Mouse (Mus musculus): ENCODE results near the gene Ackr3.

Gene Ackr3

DNA sequence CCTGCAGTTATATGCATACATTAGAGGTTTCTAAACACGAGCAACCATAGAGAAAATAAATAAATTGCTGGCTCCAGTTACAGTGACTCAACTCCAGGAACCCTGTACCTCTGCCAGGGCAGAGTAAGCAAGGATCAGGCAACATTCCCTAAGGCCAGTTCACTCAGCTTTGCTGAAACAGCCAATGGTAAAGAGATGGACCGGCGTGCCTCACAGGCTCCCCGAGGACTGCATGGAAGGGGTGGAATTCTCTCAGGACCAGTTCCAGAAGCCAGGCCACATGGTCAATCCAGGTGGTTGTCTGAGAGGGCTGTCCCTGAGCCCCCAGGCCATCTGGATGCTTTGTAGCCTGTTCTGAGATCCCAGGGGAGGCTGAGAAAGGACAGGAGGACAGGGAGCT lies 26.8 kb downstream of the Ackr3 start:
- no peak for DNase-seq (ENCODE audit: low spot score)

DNA sequence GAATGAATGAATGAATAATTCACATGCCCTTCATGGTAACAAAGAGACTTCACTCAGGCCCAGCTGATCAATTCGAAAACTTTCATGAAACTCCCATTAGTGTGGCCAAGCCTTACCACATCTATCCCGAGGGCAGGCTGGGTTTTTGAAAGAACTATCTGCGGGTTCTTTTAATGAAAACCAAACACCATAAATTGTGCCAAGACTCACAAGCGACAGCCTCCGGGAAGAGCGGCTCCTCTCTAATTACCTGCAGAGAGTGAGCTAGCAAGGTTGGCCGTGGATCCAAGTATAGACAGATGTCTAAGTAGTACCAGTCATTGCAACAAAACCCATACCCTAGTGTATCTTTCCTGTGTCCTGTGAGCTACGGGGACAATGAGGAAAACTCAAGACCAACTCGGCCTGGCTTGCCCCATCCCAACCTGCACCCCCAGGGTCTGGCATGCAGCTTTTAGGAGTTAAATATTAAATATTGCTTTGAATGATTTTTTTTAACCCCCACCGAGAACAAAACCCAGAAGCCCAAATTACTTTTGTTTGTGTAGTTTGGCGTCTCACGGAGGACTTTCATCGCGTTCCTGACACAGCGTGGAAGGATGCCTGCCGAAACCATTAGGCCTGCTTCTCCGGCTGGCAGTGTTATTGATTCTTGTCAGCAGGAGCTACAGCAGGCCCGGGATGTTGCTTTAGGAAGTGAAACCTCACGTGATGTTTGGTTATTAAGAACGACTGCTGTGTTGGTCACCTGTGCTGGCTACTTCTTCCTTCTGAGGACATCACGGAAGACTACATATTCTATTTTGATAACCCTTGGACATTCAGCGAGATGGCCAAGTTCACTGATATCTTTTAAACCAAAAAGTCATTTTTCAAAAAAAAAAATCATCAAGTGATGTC lies 28.1 kb downstream of the Ackr3 start:
- DNase-seq (ENCODE audit: low spot score): no peak

- no peak for DNase-seq (ENCODE audit: low spot score)
Observed at GRCm38 (mm10) chr1:90232491-90232885, 28.7 kb downstream of the Ackr3 start.

- DNase-seq (ENCODE audit: low spot score): no peak
Observed at GRCm38 (mm10) chr1:90234620-90235054, 30.9 kb downstream of the Ackr3 start.

GRCm38 (mm10) chr1:90236640-90237039 lies 32.9 kb downstream of the Ackr3 start:
- no peak for DNase-seq (ENCODE audit: low spot score)

DNA sequence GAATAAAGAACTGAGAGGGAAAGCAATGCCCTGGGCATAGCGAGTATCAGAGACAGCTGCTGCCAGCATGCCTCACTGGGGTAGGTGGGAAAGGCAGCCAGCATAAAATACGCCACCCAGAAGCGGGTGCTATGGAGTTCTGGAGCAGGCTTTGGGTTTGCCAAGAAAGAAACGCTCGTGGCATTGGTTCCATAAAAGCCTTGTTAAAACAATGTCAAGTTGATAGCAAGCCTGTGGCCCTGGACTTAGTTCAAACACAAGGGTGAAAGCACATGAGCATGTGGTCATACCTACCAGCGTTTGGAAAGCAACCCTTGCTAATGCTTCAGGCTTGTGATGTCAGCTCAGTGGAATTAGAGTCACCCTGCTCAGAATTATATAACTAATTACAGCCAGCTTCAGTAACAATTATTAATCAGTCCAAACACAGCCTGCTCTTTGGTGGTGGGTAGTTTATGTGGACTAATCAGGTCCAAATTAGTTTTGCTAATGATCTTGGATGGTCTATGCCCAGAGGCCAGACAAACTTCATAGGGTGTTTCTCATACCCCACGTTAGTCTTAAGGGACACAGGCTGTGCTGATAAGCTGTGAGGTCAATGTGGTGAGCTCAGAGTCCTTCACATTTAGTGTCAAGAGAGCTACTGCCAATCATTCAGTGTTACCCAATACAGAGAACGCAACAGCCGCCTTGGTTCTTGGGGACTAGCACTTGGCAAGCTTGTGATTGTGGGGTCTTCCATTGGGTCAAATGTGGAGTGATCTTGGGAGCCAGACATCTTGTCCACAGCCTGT lies 34.5 kb downstream of the Ackr3 start:
- DNase-seq (ENCODE audit: low spot score): no peak

- no peak for DNase-seq (ENCODE audit: low spot score)
Observed at GRCm38 (mm10) chr1:90239336-90240225, 35.8 kb downstream of the Ackr3 start.

- DNase-seq (ENCODE audit: low spot score): no peak
Observed at GRCm38 (mm10) chr1:90240287-90240686, 36.5 kb downstream of the Ackr3 start.

DNA sequence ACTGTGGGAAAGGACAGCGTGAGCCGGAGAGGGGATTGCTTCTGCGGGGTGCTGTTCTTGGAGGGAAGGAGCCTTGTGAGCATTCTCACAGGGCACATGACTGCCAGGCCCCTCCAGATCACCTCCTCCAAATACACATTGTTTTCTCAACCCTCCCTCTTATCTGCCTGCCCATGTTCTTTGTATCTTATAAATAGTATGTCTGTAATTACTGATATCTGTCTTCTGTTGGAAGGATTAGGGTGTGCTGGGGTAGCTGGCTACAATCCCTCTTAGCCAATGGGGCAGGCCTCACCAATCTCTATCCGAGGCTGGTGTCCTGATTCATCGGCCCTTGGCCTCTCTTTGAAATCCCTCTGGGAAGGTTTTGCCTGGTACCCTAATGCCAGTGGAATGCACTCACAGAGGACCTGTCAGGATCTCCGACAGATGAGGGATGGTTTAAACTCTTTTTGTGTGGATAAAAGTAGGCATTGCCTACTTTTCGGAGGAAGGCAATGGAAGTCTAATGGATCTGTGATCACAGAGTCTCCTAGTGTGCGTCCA lies 38.7 kb downstream of the Ackr3 start:
- DNase-seq (ENCODE audit: low spot score): no peak

GRCm38 (mm10) chr1:90244537-90244936 lies 40.8 kb downstream of the Ackr3 start:
- DNase-seq (ENCODE audit: low spot score): no peak

DNA sequence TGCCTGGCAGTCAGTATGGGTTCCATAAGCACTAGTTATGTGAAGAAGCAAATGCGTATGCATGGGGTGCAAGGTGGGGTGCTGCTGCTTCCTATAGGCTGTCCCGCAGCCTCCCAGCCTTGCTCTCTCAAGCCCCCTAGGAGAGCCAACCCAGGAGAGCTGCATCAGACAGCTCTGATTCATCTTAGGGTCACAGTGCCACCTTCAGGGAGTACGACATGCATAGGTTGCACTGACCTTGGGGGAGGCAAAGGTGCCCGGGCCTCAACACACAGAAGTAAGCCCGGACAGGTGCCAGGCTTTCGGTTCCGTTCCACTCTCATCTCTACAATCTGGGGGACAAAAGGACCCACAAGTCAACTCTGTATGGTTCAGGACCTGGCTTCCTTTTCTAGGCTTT lies 41.8 kb downstream of the Ackr3 start:
- no peak for DNase-seq (ENCODE audit: low spot score)

DNA sequence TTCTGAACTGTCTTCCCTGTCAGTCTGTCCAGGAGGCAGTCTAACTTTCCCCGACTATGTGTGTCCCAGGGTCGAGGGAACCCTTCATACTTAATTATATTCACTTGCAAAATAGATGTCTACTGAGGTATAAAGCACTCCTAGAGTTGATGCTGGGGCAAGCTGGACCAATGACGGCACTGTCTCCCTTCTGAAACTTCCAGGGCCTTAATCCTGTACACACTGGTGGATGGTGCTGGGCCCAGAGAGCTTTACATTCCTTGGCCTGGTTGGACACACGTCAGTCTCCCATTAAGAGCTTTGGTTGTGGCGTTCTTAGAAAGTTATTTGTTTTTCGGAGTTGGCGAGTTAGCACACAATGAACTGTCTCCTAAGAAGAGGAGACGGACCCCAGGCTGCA lies 42.3 kb downstream of the Ackr3 start:
- DNase-seq (ENCODE audit: low spot score): no peak

- no peak for DNase-seq (ENCODE audit: low spot score)
Observed at GRCm38 (mm10) chr1:90246800-90247199, 43.0 kb downstream of the Ackr3 start.

DNA sequence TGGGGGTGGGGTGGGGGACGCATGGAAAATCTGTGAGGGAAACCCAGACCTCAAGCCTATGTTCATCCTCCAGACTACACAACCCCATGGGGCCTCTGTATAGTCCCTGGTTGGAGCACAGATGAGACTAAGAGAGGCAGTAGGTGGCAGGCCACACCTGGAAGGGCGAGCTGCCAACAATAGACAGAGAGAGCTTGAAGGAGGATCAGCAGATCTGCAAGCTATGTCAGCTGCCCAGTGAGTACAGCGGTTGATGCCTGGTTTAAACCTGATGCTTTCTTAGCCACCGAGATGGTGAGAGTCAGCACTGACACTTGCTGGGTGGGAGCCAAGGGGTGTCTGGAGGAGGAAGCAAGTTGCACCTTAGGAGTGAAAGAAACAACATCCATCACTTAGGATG lies 43.5 kb downstream of the Ackr3 start:
- no peak for DNase-seq (ENCODE audit: low spot score)

DNA sequence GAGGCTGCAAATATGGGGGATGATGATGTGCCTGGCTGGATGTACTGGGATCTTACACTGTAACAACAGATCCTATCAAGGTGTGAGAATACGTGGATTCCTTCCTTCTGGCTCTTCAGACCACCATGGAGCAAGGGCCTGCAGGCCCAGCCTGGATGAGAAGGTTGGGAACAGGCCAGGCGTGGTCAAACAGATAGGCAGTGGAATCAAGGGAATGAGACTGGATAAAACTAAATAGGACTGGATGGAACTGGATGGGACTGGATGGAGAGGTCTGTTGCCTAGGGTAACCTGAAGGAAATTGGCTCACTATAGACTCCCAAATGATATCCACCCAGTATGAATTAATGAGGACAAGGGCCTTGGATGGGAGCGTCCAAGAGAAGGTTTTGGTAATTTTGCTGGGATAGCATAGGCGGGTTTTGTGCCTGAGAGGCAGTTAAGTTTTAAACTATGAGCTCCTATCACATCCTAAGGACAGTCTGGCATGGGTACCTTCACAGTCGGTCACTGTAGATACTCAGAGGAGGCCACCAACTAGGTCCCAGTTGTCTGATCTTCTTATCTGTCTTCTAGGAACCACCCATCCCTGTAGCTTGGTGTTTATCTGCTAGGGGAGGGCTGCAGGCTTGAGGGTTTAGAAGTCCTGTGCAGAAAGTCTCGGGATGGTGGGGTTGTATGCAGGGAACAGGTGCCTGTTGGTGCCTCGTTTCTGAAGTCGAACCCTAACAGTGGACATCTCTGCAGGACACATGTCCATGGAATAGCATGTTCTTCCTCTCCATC lies 44.2 kb downstream of the Ackr3 start:
- no peak for DNase-seq (ENCODE audit: low spot score)

GRCm38 (mm10) chr1:90248966-90249735 lies 45.4 kb downstream of the Ackr3 start:
- no peak for DNase-seq (ENCODE audit: low spot score)

- DNase-seq (ENCODE audit: low spot score): no peak
Observed at GRCm38 (mm10) chr1:90250419-90250818, 46.6 kb downstream of the Ackr3 start.

GRCm38 (mm10) chr1:90251156-90251555 lies 47.4 kb downstream of the Ackr3 start:
- DNase-seq (ENCODE audit: low spot score): no peak

GRCm38 (mm10) chr1:90253465-90253864 lies 49.7 kb downstream of the Ackr3 start:
- DNase-seq (ENCODE audit: low spot score): no peak

- no peak for DNase-seq (ENCODE audit: low spot score)
Observed at GRCm38 (mm10) chr1:90258253-90258887, 54.6 kb downstream of the Ackr3 start.

Data from left cerebral cortex, adult 11 months (tissue).